Mouse (Mus musculus) gastrocnemius, adult 8-10 months (tissue): ENCODE results near the gene Mgat2. TPM values are rescaled to one million over a fixed set of nuclear protein-coding genes. Genes with fewer than 3 reads are reported as not detected.
"Not testable (repeated sequence)": the region's sequence is repeated elsewhere in the genome, so short reads cannot be mapped to it uniquely, and the experiment has no call there.

Experiments used
- DNase-seq, 2 experiments: peaks; one replicate each; pipeline ENCODE4 v3.0.0; 2022; ENCODE audit warnings: low spot score in 2 of 2
- total RNA-seq, 4 experiments: library from RNA; stranded (reverse); gene quantifications; 2 replicates each; pipeline ENCODE4 v1.2.4; 2022

Mgat2 gene
- 1 to 10 TPM; 5.6 to 8.5 (median 6.2) TPM for total RNA-seq

GRCm38 (mm10) chr12:69183583-69184308 lies at the start of gene Mgat2, which contains the start of gene Rpl36al:
Mgat2 (plus strand) TSS chr12:69184157.
Rpl36al (minus strand) TSS chr12:69184083.
- DNase-seq = peak; percentile 96 to 97

GRCm38 (mm10) chr12:69139201-69139600 lies 44.8 kb upstream of the Mgat2 start:
- no peak for DNase-seq

GRCm38 (mm10) chr12:69139841-69140240 lies 44.1 kb upstream of the Mgat2 start:
- DNase-seq = no peak

- DNase-seq = no peak
These were observed 40.5 kb upstream of the Mgat2 start for GRCm38 (mm10) chr12:69143460-69143859.

- DNase-seq = no peak
These were observed 36.7 kb upstream of the Mgat2 start for GRCm38 (mm10) chr12:69147166-69147735.

- no peak for DNase-seq
These were observed 33.9 kb upstream of the Mgat2 start for GRCm38 (mm10) chr12:69150049-69150448.

GRCm38 (mm10) chr12:69155923-69156322 lies 28.0 kb upstream of the Mgat2 start:
- no peak for DNase-seq

- DNase-seq = no peak
These were observed 27.5 kb upstream of the Mgat2 start for GRCm38 (mm10) chr12:69156436-69156835.

- no peak for DNase-seq
These were observed 26.9 kb upstream of the Mgat2 start for GRCm38 (mm10) chr12:69157107-69157506.

- no peak for DNase-seq
These were observed 25.6 kb upstream of the Mgat2 start for GRCm38 (mm10) chr12:69158366-69158764.

- DNase-seq = peak; percentile 95 to 97
These were observed 25.0 kb upstream of the Mgat2 start, which contains the start of gene Rps29 for GRCm38 (mm10) chr12:69158765-69159577. Rps29 (minus strand) TSS chr12:69159186.

GRCm38 (mm10) chr12:69159578-69159940 lies 24.4 kb upstream of the Mgat2 start:
- no peak for DNase-seq

GRCm38 (mm10) chr12:69160677-69161076 lies 23.3 kb upstream of the Mgat2 start:
- not testable (repeated sequence) for DNase-seq

- not testable (repeated sequence) for DNase-seq
These were observed 20.4 kb upstream of the Mgat2 start for GRCm38 (mm10) chr12:69163586-69163985.

- DNase-seq = no peak
These were observed 19.1 kb upstream of the Mgat2 start for GRCm38 (mm10) chr12:69164904-69165303.

- not testable (repeated sequence) for DNase-seq
These were observed 16.9 kb upstream of the Mgat2 start for GRCm38 (mm10) chr12:69166861-69167581.

GRCm38 (mm10) chr12:69167656-69168460 lies 16.1 kb upstream of the Mgat2 start:
- no peak for DNase-seq

GRCm38 (mm10) chr12:69168461-69169106 lies 15.4 kb upstream of the Mgat2 start, which contains the start of gene Lrr1:
Lrr1 (plus strand) TSS chr12:69168814.
- DNase-seq = peak; percentile 84 to 87

GRCm38 (mm10) chr12:69171307-69171706 lies 12.7 kb upstream of the Mgat2 start:
- no peak for DNase-seq

GRCm38 (mm10) chr12:69175975-69176374 lies 8.0 kb upstream of the Mgat2 start:
- no peak for DNase-seq
